Mouse (Mus musculus) CH12.LX (cell line): ENCODE data around the gene Metap1. TPM values are rescaled to one million over a fixed set of nuclear protein-coding genes. Genes with fewer than 3 reads are reported as not detected.
A peak's percentile ranks its signal among the peaks of the same experiment; 100 is the strongest.

Experiments
- DNase-seq: peaks from one replicate; pipeline ENCODE4 v3.0.0-alpha.2; 2013; ENCODE audit errors: extremely low read depth
- H3K27ac ChIP-seq: 2 replicates; pipeline ENCODE4 v1.5.1; 2012; ENCODE audit warnings: low read depth, mild to moderate bottlenecking, control low read depth, moderate library complexity; ENCODE audit not compliant: insufficient read depth
- H3K27me3 ChIP-seq: replicated peaks from 2 replicates; pipeline ENCODE3; 2012; ENCODE audit warnings: inconsistent platforms
- H3K36me3 ChIP-seq, 2 experiments: replicated peaks in 1 of 2; 2 replicates each; pipeline versions ENCODE3 to v1.6.1; 2012; ENCODE audit warnings: inconsistent platforms in 1 of 2, low read length in 1 of 2, mild to moderate bottlenecking in 1 of 2, mixed read lengths in 1 of 2, moderate library complexity in 1 of 2; ENCODE audit not compliant: control insufficient read depth in 1 of 2, insufficient read depth in 1 of 2
- H3K4me1 ChIP-seq, 2 experiments: 2 replicates each; pipeline ENCODE4 v1.6.1; 2012; ENCODE audit warnings: inconsistent platforms in 1 of 2, moderate library complexity in 1 of 2; ENCODE audit not compliant: insufficient read depth in 2 of 2, control insufficient read depth in 1 of 2
- H3K4me2 ChIP-seq: 2 replicates; pipeline ENCODE4 v1.6.1; 2012; ENCODE audit warnings: low read depth, mild to moderate bottlenecking, control low read depth; ENCODE audit not compliant: poor library complexity, insufficient read depth, severe bottlenecking
- H3K4me3 ChIP-seq, 3 experiments: fragments of 150-350 bp in 1 of 3; sonication (generic) in 1 of 3; replicated peaks in 1 of 3; 2 replicates each; pipeline versions ENCODE3 to v1.5.1; 2011 to 2012; ENCODE audit warnings: low read depth in 2 of 3, low read length in 2 of 3, mild to moderate bottlenecking in 2 of 3, moderate library complexity in 2 of 3, control low read depth in 1 of 3, improper control_type of control experiment in 1 of 3, inconsistent platforms in 1 of 3, mixed read lengths in 1 of 3; ENCODE audit not compliant: poor library complexity in 1 of 3
- H3K79me2 ChIP-seq: replicated peaks from 2 replicates; pipeline ENCODE4 v1.6.1; 2012; ENCODE audit warnings: mild to moderate bottlenecking, moderate library complexity; ENCODE audit not compliant: control insufficient read depth, poor library complexity, insufficient read depth, severe bottlenecking; ENCODE audit errors: extremely low read depth
- H3K9ac ChIP-seq: 2 replicates; pipeline ENCODE4 v1.6.1; 2012; ENCODE audit warnings: low read depth, mild to moderate bottlenecking, control low read depth, moderate library complexity; ENCODE audit not compliant: insufficient read depth
- H3K9me3 ChIP-seq: replicated peaks from 2 replicates; pipeline ENCODE3; 2012; ENCODE audit warnings: low read length, inconsistent platforms, mixed read lengths
- BHLHE40 ChIP-seq: IDR thresholded peaks from 2 replicates; pipeline ENCODE4 v1.6.1; 2011; ENCODE audit warnings: mild to moderate bottlenecking, low read depth, low read length, improper control_type of control experiment
- CHD1 ChIP-seq: IDR thresholded peaks from 2 replicates; pipeline ENCODE4 v1.6.1; 2012; ENCODE audit warnings: low read depth, low read length, improper control_type of control experiment, inconsistent platforms
- CHD2 ChIP-seq: IDR thresholded peaks from 2 replicates; pipeline ENCODE4 v1.6.1; 2011; ENCODE audit warnings: low read length, improper control_type of control experiment
- CTCF ChIP-seq, 2 experiments: IDR thresholded peaks in 1 of 2; conservative IDR thresholded peaks in 1 of 2; 2 replicates each; pipeline ENCODE4 v1.5.1; 2011 to 2012; ENCODE audit warnings: low read depth in 2 of 2, low read length in 2 of 2, improper control_type of control experiment in 1 of 2, inconsistent platforms in 1 of 2, mild to moderate bottlenecking in 1 of 2, moderate library complexity in 1 of 2
- E2F4 ChIP-seq: IDR thresholded peaks from 2 replicates; pipeline ENCODE4 v1.6.1; 2011; ENCODE audit warnings: low read depth, low read length, improper control_type of control experiment; ENCODE audit not compliant: insufficient replicate concordance
- ELF1 ChIP-seq: IDR thresholded peaks from 2 replicates; pipeline ENCODE4 v1.6.1; 2014; ENCODE audit warnings: low read depth, mild to moderate bottlenecking, inconsistent platforms, low read length, improper control_type of control experiment
- EP300 ChIP-seq: IDR thresholded peaks from 2 replicates; pipeline ENCODE4 v1.6.1; 2011; ENCODE audit warnings: low read length, improper control_type of control experiment
- ETS1 ChIP-seq: conservative IDR thresholded peaks from 2 replicates; pipeline ENCODE4 v1.6.1; 2012; ENCODE audit warnings: low read depth, mild to moderate bottlenecking, inconsistent platforms, low read length, improper control_type of control experiment, moderate library complexity
- GABPA ChIP-seq: IDR thresholded peaks from 2 replicates; pipeline ENCODE4 v1.6.1; 2012; ENCODE audit warnings: low read depth, low read length, improper control_type of control experiment, inconsistent platforms; ENCODE audit not compliant: insufficient replicate concordance
- HCFC1 ChIP-seq: IDR thresholded peaks from 2 replicates; pipeline ENCODE4 v1.6.1; 2012; ENCODE audit warnings: low read depth, mild to moderate bottlenecking, inconsistent platforms, low read length, improper control_type of control experiment
- IRF4 ChIP-seq: IDR thresholded peaks from 2 replicates; pipeline ENCODE4 v1.6.1; 2014; ENCODE audit warnings: low read depth, mild to moderate bottlenecking, inconsistent platforms, low read length, improper control_type of control experiment
- JUN ChIP-seq: IDR thresholded peaks from 2 replicates; pipeline ENCODE4 v1.6.1; 2011; ENCODE audit warnings: low read depth, mild to moderate bottlenecking, low read length, improper control_type of control experiment, moderate library complexity; ENCODE audit not compliant: insufficient read depth
- JUND ChIP-seq: conservative IDR thresholded peaks from 2 replicates; pipeline ENCODE4 v1.6.1; 2011; ENCODE audit warnings: low read depth, low read length, improper control_type of control experiment
- KAT2A ChIP-seq: IDR thresholded peaks from 2 replicates; pipeline ENCODE4 v1.6.1; 2012; ENCODE audit warnings: low read length, improper control_type of control experiment, inconsistent platforms; ENCODE audit not compliant: insufficient replicate concordance
- MAFK ChIP-seq: IDR thresholded peaks from 2 replicates; pipeline ENCODE4 v1.6.1; 2011; ENCODE audit warnings: low read length, improper control_type of control experiment; ENCODE audit not compliant: insufficient replicate concordance
- MAX ChIP-seq: IDR thresholded peaks from 2 replicates; pipeline ENCODE4 v1.6.1; 2011; ENCODE audit warnings: low read length, improper control_type of control experiment
- MAZ ChIP-seq: IDR thresholded peaks from 2 replicates; pipeline ENCODE4 v1.6.1; 2012; ENCODE audit warnings: low read depth, mild to moderate bottlenecking, inconsistent platforms, low read length, improper control_type of control experiment, moderate library complexity
- MEF2A ChIP-seq: IDR thresholded peaks from 2 replicates; pipeline ENCODE4 v1.6.1; 2014; ENCODE audit warnings: low read depth, mild to moderate bottlenecking, inconsistent platforms, low read length, improper control_type of control experiment, borderline replicate concordance
- MXI1 ChIP-seq: IDR thresholded peaks from 2 replicates; pipeline ENCODE4 v1.6.1; 2011; ENCODE audit warnings: mild to moderate bottlenecking, low read depth, low read length, improper control_type of control experiment
- MYC ChIP-seq: IDR thresholded peaks from 2 replicates; pipeline ENCODE4 v1.6.1; 2011; ENCODE audit warnings: low read depth, mild to moderate bottlenecking, improper control_type of control experiment, low read length
- NELFE ChIP-seq: IDR thresholded peaks from 2 replicates; pipeline ENCODE4 v1.6.1; 2011; ENCODE audit warnings: low read depth, low read length, improper control_type of control experiment
- NRF1 ChIP-seq: IDR thresholded peaks from 2 replicates; pipeline ENCODE4 v1.6.1; 2014; ENCODE audit warnings: low read depth, mild to moderate bottlenecking, inconsistent platforms, low read length, improper control_type of control experiment, moderate library complexity
- PAX5 ChIP-seq: IDR thresholded peaks from 2 replicates; pipeline ENCODE4 v1.6.1; 2012; ENCODE audit warnings: low read length, inconsistent platforms, mixed read lengths
- POLR2A ChIP-seq: IDR thresholded peaks from 2 replicates; pipeline ENCODE4 v1.6.1; 2011; ENCODE audit warnings: low read depth, mild to moderate bottlenecking, improper control_type of control experiment, low read length
- POLR2AphosphoS2 ChIP-seq: IDR thresholded peaks from 2 replicates; pipeline ENCODE4 v1.6.1; 2011; ENCODE audit warnings: low read depth, low read length, improper control_type of control experiment
- RAD21 ChIP-seq: IDR thresholded peaks from 2 replicates; pipeline ENCODE4 v1.6.1; 2011; ENCODE audit warnings: low read depth, mild to moderate bottlenecking, low read length, improper control_type of control experiment, moderate library complexity
- RCOR1 ChIP-seq: conservative IDR thresholded peaks from 2 replicates; pipeline ENCODE4 v1.6.1; 2012; ENCODE audit warnings: low read depth, mild to moderate bottlenecking, inconsistent platforms, low read length, improper control_type of control experiment
- SIN3A ChIP-seq: IDR thresholded peaks from 2 replicates; pipeline ENCODE4 v1.6.1; 2012; ENCODE audit warnings: low read length, improper control_type of control experiment, inconsistent platforms
- SMC3 ChIP-seq: IDR thresholded peaks from 2 replicates; pipeline ENCODE4 v1.6.1; 2011; ENCODE audit warnings: low read depth, low read length, improper control_type of control experiment
- TBP ChIP-seq: conservative IDR thresholded peaks from 2 replicates; pipeline ENCODE4 v1.6.1; 2011; ENCODE audit warnings: low read depth, low read length, improper control_type of control experiment
- TCF12 ChIP-seq: IDR thresholded peaks from 2 replicates; pipeline ENCODE4 v1.6.1; 2014; ENCODE audit warnings: low read depth, mild to moderate bottlenecking, inconsistent platforms, low read length, improper control_type of control experiment
- UBTF ChIP-seq: IDR thresholded peaks from 2 replicates; pipeline ENCODE4 v1.6.1; 2012; ENCODE audit warnings: low read depth, mild to moderate bottlenecking, inconsistent platforms, low read length, improper control_type of control experiment, moderate library complexity
- USF1 ChIP-seq: IDR thresholded peaks from 2 replicates; pipeline ENCODE4 v1.6.1; 2014; ENCODE audit warnings: low read depth, mild to moderate bottlenecking, inconsistent platforms, low read length, improper control_type of control experiment
- USF2 ChIP-seq: conservative IDR thresholded peaks from 2 replicates; pipeline ENCODE4 v1.6.1; 2011; ENCODE audit warnings: low read depth, low read length, improper control_type of control experiment
- ZC3H11A ChIP-seq: IDR thresholded peaks from 2 replicates; pipeline ENCODE4 v1.6.1; 2012; ENCODE audit warnings: low read depth, mild to moderate bottlenecking, inconsistent platforms, low read length, improper control_type of control experiment
- ZKSCAN1 ChIP-seq: IDR thresholded peaks from 2 replicates; pipeline ENCODE4 v1.6.1; 2012; ENCODE audit warnings: low read depth, inconsistent platforms, low read length, improper control_type of control experiment, borderline replicate concordance
- ZMIZ1 ChIP-seq: IDR thresholded peaks from 2 replicates; pipeline ENCODE4 v1.6.1; 2012; ENCODE audit warnings: low read depth, mild to moderate bottlenecking, inconsistent platforms, low read length, improper control_type of control experiment
- ZNF384 ChIP-seq: IDR thresholded peaks from 2 replicates; pipeline ENCODE4 v1.6.1; 2012; ENCODE audit warnings: low read depth, low read length, improper control_type of control experiment, inconsistent platforms
- dilution Hi-C: fragments of 300-500 bp; cut with MboI; formaldehyde crosslinking; loops from 2 replicates; pipeline ENCODE4 v1.14.3; 2020; ENCODE audit warnings: low sequenced_read_pairs; ENCODE audit not compliant: extremely low pct_unique_long_range_greater_than_20kb, extremely low pct_ligation_motif_present
- in situ Hi-C: fragments of 300-500 bp; cut with MboI; formaldehyde crosslinking; loops from 3 replicates; pipeline ENCODE4 v1.14.3; 2019; ENCODE audit warnings: low sequenced_read_pairs, low pct_ligation_motif_present, low pct_unique_long_range_greater_than_20kb, mixed read lengths
- polyA plus RNA-seq: library from polyadenylated mRNA; unstranded; fragments of >175 nt; gene quantifications from 2 replicates; pipeline ENCODE4 v1.2.1, GENCODE M21; 2012; ENCODE audit warnings: low read depth; ENCODE audit not compliant: insufficient read length
- total RNA-seq, 2 experiments: library from RNA; depleted of rRNA; stranded (reverse); fragments of 300-350 nt in 1 of 2; fragments of >200 nt in 1 of 2; gene quantifications; 2 replicates each; pipeline ENCODE4 v1.2.3; 2012 to 2014

The Metap1 gene
- total and polyA plus RNA-seq, 3 experiments = 77.9 to 163 (median 143) TPM

GRCm38 (mm10) chr3:138530578-138531478 lies 41.5 kb upstream of the Metap1 start:
- peak; percentile 72; the same call in 1 of the 2 replicates for TF ChIP-seq MXI1
- no peak for TF ChIP-seq MEF2A
- TF ChIP-seq ZMIZ1 = no peak
- no peak for TF ChIP-seq POLR2AphosphoS2
- no peak for TF ChIP-seq USF1
- no peak for TF ChIP-seq MAZ
- TF ChIP-seq ELF1 = no peak
- TF ChIP-seq MAFK = no peak
- no peak for TF ChIP-seq PAX5
- no peak for TF ChIP-seq E2F4
- no peak for TF ChIP-seq RAD21
- TF ChIP-seq NELFE = peak; percentile 29; the same call in 1 of the 2 replicates
- TF ChIP-seq SIN3A = peak; percentile 71
- TF ChIP-seq ZKSCAN1 = no peak
- 0 out of 2 replicates have a peak, but pooled peaks have one; percentile 52 for TF ChIP-seq RCOR1
- TF ChIP-seq BHLHE40 = no peak
- TF ChIP-seq TCF12 = no peak; the same call in 1 of the 2 replicates
- no peak for TF ChIP-seq MAX
- no peak for TF ChIP-seq UBTF
- 0 out of 2 replicates have a peak, but pooled peaks have one; percentile 6 for TF ChIP-seq IRF4
- TF ChIP-seq KAT2A = no peak
- TF ChIP-seq POLR2A = no peak
- TF ChIP-seq HCFC1 = no peak
- no peak for TF ChIP-seq SMC3
- no peak for TF ChIP-seq TBP
- TF ChIP-seq JUND = no peak
- no peak for TF ChIP-seq USF2
- no peak for TF ChIP-seq CTCF (conservative IDR thresholded peaks at IDR 0.05 in 1 of 2, IDR thresholded peaks at IDR 0.05 in 1 of 2; ENCODE audit: low read depth in 2 of 2, low read length in 2 of 2)
- peak; percentile 52 for TF ChIP-seq EP300
- TF ChIP-seq JUN = no peak
- TF ChIP-seq ZC3H11A = no peak
- TF ChIP-seq ZNF384 = no peak
- no peak for TF ChIP-seq NRF1
- TF ChIP-seq GABPA = no peak
- 0 out of 2 replicates have a peak, but pooled peaks have one; percentile 12 for TF ChIP-seq ETS1
- no peak for TF ChIP-seq CHD2
- peak; percentile 46; the same call in 1 of the 2 replicates for TF ChIP-seq MYC
- TF ChIP-seq CHD1 = no peak
- dilution Hi-C loops (no loop called here), in situ Hi-C loops (no loop called here)
- Histone ChIP-seq H3K79me2 (peaks cover 80% of the 10 kb centered on the region), H3K4me3 (peak overlapping the region in 1 of 3 experiments; percentile 10), H3K27ac (no peak overlapping the region), H3K9me3 (no peaks in the 10 kb centered on the region), H3K9ac (peak overlapping the region; percentile 18; the same call in 1 of the 2 replicates), H3K4me2 (peak overlapping the region; percentile 92), H3K4me1 (peaks cover 13 to 59% of the 10 kb centered on the region in 2 experiments), H3K36me3 (peaks cover 8 to 31% of the 10 kb centered on the region in 2 experiments), H3K27me3 (no peaks in the 10 kb centered on the region)
- DNase-seq = no peak
